Mouse (Mus musculus) retina, postnatal 1 day (tissue): ENCODE results near the gene Zfp683.

Experiments
- DNase-seq: peaks from one replicate; pipeline ENCODE4 v3.0.0-alpha.2; 2012

The Zfp683 gene

GRCm38 (mm10) chr4:134058166-134058715, 4.6 kb downstream of the Zfp683 start:
- DNase-seq = no peak

- no peak for DNase-seq
These were observed 5.3 kb downstream of the Zfp683 start for GRCm38 (mm10) chr4:134058908-134059307.

GRCm38 (mm10) chr4:134060135-134060865, 6.7 kb downstream of the Zfp683 start, which contains the start of gene Crybg2:
Gene Crybg2 (plus strand): TSS chr4:134060815.
- DNase-seq = no peak

GRCm38 (mm10) chr4:134061166-134061830, 7.7 kb downstream of the Zfp683 start:
- no peak for DNase-seq

DNA sequence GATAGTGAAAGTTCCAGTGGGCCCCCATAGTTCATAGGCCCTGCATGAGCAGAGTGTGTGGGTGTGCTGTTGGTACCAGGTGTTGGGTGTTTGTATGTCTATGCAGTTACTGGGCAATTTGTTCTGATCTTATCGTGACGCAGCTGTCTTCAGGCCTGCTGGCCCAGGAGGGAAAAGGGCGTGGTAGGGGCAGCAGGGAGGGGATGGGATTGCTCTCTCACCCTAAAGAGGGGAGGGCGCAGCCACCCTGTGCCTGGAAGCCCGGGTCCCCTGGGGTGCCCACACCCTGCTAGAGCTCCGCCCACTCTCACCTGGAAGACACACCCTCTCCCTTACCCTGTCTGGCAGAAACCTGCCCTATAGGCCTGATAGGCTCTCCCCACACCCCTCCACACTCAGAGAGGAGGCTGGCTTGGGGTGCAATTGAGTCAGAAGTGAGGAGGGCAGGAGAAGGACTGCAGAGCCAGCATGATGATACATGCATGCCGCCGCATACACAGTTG, 8.4 kb downstream of the Zfp683 start:
- no peak for DNase-seq

GRCm38 (mm10) chr4:134062561-134062960, 8.9 kb downstream of the Zfp683 start:
- no peak for DNase-seq

- DNase-seq = no peak
These were observed 11.9 kb downstream of the Zfp683 start for GRCm38 (mm10) chr4:134065431-134066004.

DNA sequence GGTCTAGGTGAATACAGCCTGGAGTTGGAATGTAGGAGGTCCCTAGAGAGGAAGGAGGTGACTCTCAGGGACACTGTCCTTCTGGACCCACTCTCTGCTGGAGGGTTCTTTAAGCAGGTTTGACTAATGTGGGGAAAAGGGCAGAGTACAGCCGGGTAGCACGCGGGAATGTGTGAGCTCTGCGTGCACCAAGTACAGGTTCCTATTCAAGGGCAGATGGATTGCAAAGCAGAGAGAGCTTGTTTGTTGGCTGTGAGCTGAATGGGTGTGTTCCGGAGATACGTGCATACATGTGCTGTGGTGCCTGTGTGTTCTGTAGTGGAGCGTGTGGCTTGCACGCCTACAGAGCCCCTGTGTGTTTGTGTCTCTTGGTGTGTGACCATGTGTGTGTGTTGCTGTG, 13.7 kb downstream of the Zfp683 start:
- no peak for DNase-seq

DNA sequence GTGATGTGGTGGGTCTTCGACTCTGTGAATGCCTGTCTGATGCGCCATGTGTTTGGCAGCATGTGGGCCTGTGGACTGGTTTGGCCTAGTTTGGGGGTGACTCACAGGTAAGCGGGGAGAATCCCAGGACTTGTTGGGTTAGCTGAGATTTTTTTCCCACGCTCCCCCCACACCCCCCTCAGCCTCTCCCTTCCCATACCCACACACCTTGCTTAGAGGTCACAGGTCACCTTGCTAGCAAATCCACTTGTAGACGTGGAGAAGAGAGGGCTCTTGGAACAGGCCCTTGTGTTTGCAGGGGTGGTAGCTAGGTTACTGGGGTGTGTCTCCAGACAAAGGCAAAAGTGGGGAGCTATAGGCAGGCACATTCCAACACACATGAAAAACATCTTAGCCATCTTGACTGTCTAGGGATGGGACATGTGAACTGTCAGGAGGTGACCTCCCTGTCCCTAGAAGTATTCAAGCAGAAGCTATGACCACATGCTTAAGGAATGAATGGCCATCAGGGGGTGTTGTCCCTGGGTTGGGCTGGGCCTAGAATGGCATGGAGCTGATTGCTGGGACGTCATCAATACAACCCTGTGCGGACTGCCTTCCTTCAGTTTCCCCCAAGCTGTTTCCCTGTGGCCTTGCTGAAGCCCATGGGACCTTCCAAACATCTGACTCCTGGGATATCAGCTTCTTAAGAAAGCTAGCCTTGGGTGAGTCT, 14.4 kb downstream of the Zfp683 start:
- no peak for DNase-seq

DNA sequence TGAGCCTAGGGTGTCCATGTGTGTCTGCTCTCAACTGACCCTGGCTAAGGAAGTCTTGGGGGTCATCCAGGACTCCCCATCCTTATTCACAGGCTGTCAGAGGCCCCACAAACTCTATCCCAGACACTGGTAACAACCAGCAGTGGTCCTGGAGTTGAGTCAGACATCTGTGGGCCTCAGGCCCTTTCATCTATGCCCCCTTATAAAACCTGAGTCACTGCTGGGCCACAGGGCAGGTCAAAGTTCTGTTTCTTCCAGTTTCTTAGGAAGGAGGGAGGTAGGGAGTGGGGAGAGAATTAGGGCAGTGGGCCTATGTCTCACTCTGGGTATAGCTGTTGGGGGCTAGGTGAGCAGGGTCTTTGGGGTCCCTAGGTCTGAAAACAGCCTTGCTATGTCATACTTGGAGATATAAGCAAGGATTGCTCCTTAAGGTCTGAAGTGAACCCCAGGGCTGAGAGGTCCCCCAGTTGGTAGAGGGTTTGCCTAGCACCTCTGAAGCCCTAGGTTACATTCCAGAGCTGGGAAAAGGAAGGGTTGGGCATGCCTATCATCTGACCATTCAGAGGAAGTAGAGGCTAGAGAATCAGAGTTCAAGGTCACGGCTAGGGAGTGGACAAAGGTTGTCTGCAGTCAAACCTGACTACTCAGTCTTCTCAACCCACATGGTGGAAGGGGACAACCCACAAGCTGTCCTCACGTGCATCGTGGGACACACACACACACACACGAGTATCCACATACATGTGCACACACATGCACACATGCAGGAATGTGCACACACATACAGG, 15.3 kb downstream of the Zfp683 start:
- no peak for DNase-seq

GRCm38 (mm10) chr4:134078694-134079093, 25.1 kb downstream of the Zfp683 start:
- DNase-seq = peak; percentile 87

GRCm38 (mm10) chr4:134080674-134081073, 27.0 kb downstream of the Zfp683 start:
- no peak for DNase-seq

DNA sequence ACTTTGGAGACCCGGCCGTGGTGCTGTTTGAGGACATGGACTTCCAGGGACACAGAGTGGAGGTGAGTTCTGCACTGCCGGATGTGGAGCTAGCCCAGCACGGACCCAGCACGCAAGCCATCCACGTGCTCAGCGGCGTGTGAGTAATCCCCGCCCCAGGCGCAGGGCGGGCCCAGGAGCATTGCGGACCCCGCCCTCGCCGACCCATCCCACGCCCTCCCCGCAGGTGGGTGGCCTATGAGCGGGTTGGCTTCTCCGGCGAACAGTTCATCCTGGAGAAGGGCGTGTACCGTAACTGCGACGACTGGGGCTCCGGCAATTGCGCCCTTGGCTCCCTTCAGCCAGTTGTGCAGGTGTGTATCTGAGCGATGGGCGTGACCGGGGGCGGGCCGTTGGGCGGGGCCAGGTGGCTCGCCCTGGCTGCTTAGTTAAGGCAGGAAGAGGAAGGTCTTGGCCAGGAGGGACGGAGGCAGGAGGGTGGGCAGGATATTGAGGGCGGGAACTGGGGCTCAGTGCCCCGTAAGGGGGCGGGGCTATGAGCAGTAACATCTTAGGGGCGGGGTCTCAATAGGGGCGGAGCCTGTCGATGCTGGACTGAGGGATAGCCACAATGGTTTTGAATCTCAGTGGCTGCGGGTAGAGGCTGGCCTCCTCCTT, 28.2 kb downstream of the Zfp683 start:
- peak; percentile 79 for DNase-seq

GRCm38 (mm10) chr4:134082460-134082859, 28.8 kb downstream of the Zfp683 start:
- DNase-seq = no peak

GRCm38 (mm10) chr4:134084999-134085398, 31.4 kb downstream of the Zfp683 start:
- DNase-seq = no peak

DNA sequence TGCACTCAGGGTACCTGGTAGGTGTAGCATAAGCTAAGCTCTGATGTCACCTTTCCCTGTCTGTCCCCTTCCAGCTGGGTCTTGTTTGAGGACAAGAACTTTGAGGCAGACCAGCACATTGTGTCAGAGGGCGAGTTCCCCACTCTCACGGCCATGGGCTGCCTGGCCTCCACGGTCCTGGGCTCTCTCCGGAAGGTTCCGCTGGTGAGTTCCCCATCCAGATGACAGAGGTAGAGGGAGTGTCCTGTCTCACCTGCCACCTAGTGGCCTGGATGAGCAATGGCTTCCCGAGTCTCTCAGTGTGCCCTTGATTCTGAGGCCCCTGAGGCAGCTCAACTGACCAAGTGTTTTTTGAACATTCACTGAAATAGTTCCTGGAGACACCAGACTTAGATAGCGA, 33.8 kb downstream of the Zfp683 start:
- peak; percentile 74 for DNase-seq

- no peak for DNase-seq
These were observed 35.4 kb downstream of the Zfp683 start for GRCm38 (mm10) chr4:134089029-134089428.

- no peak for DNase-seq
These were observed 37.0 kb downstream of the Zfp683 start for GRCm38 (mm10) chr4:134090521-134091224.

DNA sequence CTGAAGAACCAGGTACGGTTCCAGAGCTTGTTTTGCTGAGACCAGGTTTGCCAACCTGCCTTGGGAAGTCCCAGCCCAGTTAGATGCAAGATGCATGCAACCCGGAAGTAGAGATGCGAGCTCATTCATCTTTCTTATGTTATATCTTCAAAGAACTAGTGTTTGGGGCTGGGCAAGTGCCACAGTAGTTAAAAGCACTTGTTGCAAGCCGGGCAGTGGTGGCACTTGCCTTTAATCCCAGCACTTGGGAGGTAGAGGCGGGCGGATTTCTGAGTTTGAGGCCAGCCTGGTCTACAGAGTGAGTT, 37.5 kb downstream of the Zfp683 start:
- no peak for DNase-seq

GRCm38 (mm10) chr4:134092382-134093288, 39.0 kb downstream of the Zfp683 start:
- DNase-seq = peak; percentile 69
